Mouse (Mus musculus) lung, postnatal 0 days (tissue): ENCODE results near the gene Srebf2. TPM values are rescaled to one million over a fixed set of nuclear protein-coding genes. Genes with fewer than 3 reads are reported as not detected.

Experiments used
- ATAC-seq: fragments of 200-750 bp; cut with Nextera tagmentation; 2 replicates; pipeline ENCODE4 v1.8.0; 2017; ENCODE audit warnings: moderate library complexity
- DNase-seq: peaks from one replicate; pipeline ENCODE4 v3.0.0-alpha.2; 2016; ENCODE audit warnings: low spot score
- H3K27ac ChIP-seq: fragments of 300-500 bp; sonication (generic); 2 replicates; pipeline ENCODE4 v1.5.1; 2014; ENCODE audit warnings: antibody characterized with exemption, mild to moderate bottlenecking, low read length, mixed read lengths
- H3K27me3 ChIP-seq: fragments of 300-500 bp; sonication (generic); replicated peaks from 2 replicates; pipeline ENCODE4 v1.6.1; 2014; ENCODE audit warnings: low read length, mixed read lengths; ENCODE audit not compliant: insufficient read depth
- H3K36me3 ChIP-seq: fragments of 300-500 bp; sonication (generic); 2 replicates; pipeline ENCODE4 v1.6.1; 2014; ENCODE audit warnings: low read length, mixed read lengths; ENCODE audit not compliant: insufficient read depth
- H3K4me1 ChIP-seq: fragments of 300-500 bp; sonication (generic); 2 replicates; pipeline ENCODE4 v1.6.1; 2014; ENCODE audit warnings: antibody characterized with exemption, low read depth, low read length, mixed read lengths; ENCODE audit not compliant: insufficient read depth
- H3K4me2 ChIP-seq: fragments of 300-500 bp; sonication (generic); replicated peaks from 2 replicates; pipeline ENCODE4 v1.6.1; 2014; ENCODE audit warnings: low read depth, mild to moderate bottlenecking, low read length, moderate library complexity, mixed read lengths
- H3K4me3 ChIP-seq: fragments of 300-500 bp; sonication (generic); 2 replicates; pipeline ENCODE4 v1.5.1; 2014; ENCODE audit warnings: low read depth, low read length
- H3K9ac ChIP-seq: fragments of 300-500 bp; sonication (generic); replicated peaks from 2 replicates; pipeline ENCODE4 v1.6.1; 2014; ENCODE audit warnings: low read depth, mild to moderate bottlenecking
- H3K9me3 ChIP-seq: fragments of 300-500 bp; sonication (generic); 2 replicates; pipeline ENCODE4 v1.6.1; 2016; ENCODE audit warnings: low read length, mixed read lengths
- CTCF ChIP-seq: IDR thresholded peaks from 2 replicates; pipeline ENCODE4 v1.5.1; 2016; ENCODE audit warnings: antibody characterized with exemption, mild to moderate bottlenecking
- EP300 ChIP-seq: IDR thresholded peaks from 2 replicates; pipeline ENCODE4 v1.6.1; 2016; ENCODE audit warnings: antibody characterized with exemption, mild to moderate bottlenecking, control low read depth
- WGBS: fragments of 180-500 bp; shearing (Covaris S2); extraction: QIAGEN DNeasy Blood & Tissue Kit; methylation state at CpG from one replicate; pipeline ENCODE4 v1.1.7; 2014; 5-methylcytosine and 5-hydroxymethylcytosine counted together
- polyA plus RNA-seq: library from polyadenylated mRNA; unstranded; fragments of >200 nt; fragmentation: Nextera tagmentation; extraction: Ambion mirVana; gene quantifications from 2 replicates; pipeline ENCODE4 v1.2.1, GENCODE M21; 2015

Srebf2 gene
- polyA plus RNA-seq, 1 experiment from 2014 or later = 115 TPM

DNA sequence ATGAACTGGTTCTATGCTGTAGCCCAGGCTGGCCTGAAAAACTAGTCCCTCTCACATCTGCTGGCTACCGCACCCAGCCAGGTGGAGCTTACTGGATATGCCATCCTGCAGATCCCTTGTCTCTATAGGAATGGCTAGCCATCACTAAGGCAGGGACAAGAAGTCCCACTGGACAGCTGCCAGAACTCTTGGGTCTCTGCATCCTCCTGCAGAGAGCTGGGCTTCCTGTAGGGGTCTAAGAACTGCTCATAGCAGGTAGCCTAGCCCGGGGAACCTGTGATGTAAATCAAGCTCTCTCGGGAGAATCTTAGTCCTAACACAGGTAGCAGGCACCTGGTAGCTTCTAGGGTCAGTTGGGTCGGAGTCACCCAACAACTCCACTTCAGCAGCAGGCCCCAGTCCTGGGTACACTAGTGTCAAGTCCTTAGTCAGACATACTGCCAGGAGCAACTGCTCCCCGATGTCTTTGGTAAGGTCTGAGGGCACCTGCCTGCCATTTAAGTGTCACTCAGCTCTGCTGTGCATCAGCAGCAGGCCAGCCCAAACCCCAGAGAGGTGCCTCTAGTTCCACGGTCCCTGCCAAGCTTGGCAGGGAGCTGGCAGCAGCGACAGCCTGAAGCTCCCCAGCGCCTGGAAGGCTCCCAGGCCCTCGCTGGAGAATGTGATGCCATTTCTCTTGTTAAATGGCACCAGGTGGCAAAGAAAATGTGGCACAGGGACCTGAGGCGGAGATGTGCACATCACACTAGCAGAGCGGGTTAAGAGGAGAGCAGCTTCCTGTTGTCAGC is 84.8 kb downstream of the Srebf2 start:
- Histone ChIP-seq H3K9ac (no peak overlapping the region), H3K27me3 (no peaks in the 10 kb centered on the region), H3K4me2 (no peak overlapping the region), H3K9me3 (no peaks in the 10 kb centered on the region), H3K4me1 (no peaks in the 10 kb centered on the region), H3K36me3 (no peaks in the 10 kb centered on the region), H3K27ac (no peak overlapping the region), H3K4me3 (no peak overlapping the region)
- 60% methylated on average over 11 of the region's 11 CpGs for WGBS
- TF ChIP-seq EP300 (no peak), CTCF (no peak)
- ATAC-seq (no peak), DNase-seq (no peak)

DNA sequence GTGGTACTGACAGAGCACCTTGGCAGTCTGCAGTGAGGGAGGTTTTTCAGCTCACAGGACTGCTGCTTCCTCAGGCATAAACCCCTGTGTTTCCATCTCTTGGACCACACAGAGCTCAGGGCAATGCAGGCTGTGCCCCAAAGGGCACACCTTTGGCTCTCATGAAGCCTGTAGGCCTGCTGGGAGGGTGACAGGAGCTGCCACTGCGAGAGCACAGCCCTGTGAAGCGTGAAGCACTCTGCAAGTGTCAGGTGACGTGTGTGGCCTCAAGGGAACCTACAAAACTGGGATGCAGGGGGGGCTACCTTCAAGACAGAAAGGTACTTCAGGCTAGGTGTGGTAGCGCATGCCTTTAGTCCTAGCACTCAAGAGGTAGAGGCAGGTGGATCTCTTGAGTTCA is 85.7 kb downstream of the Srebf2 start:
- Histone ChIP-seq H3K4me3 (no peak overlapping the region), H3K4me2 (no peak overlapping the region), H3K36me3 (no peaks in the 10 kb centered on the region), H3K4me1 (no peaks in the 10 kb centered on the region), H3K27ac (no peak overlapping the region), H3K27me3 (no peaks in the 10 kb centered on the region), H3K9me3 (no peaks in the 10 kb centered on the region), H3K9ac (no peak overlapping the region)
- DNase-seq (no peak), ATAC-seq (no peak)
- no peak for TF ChIP-seq CTCF
- WGBS = 56% methylated on average over 4 of the region's 4 CpGs

DNA sequence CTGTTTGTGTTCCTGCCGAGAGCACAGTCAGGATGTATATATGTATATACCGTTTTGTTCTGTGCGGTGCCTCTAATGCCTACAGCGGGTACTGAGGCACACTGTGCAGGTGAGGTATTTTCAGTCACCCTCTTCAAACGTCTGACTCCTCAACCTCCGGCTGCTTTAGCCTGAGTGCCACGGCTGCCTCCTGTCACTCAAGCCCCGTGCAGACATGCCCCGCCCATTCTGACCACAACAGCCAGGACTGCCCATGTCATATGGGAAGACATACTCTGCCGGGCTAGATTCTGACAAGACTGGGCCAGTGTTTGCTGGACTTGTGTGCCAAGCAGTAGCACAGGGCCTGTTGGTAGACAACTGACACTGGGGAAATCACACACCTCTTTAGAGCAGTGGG is 88.7 kb downstream of the Srebf2 start:
- peak; percentile 44 for ATAC-seq

DNA sequence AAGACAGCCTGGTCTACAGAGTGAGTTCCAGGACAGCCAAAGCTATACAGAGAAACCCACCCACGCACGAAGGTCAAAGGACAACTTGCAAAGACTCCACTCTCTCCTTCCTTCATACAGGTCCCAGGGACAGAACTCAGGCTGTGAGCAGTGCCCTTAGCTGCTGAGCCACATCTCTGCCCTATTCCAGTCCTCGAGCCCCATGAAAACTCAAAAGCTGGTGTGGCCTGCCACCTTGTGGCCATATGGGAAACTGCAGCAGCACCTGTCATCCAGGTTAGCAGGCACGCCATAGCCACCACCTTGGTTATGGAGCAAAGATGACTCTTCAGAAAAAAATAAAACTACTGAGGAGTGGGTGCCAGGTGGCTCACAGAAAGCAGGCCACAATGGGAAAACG is 89.6 kb downstream of the Srebf2 start:
- H3K9ac ChIP-seq = no peak overlapping the region
- H3K9me3 ChIP-seq = no peaks in the 10 kb centered on the region
- DNase-seq (peak; percentile 80), ATAC-seq (peak; percentile 70)
- H3K27ac ChIP-seq = no peak overlapping the region
- no peaks in the 10 kb centered on the region for H3K27me3 ChIP-seq
- no peaks in the 10 kb centered on the region for H3K4me1 ChIP-seq
- TF ChIP-seq EP300 (no peak), CTCF (peak; percentile 99)
- no peaks in the 10 kb centered on the region for H3K36me3 ChIP-seq
- H3K4me3 ChIP-seq = no peak overlapping the region
- no peak overlapping the region for H3K4me2 ChIP-seq
- 9% methylated on average over 5 of the region's 5 CpGs for WGBS

More for the DNA sequence above, 88.7 kb downstream of the Srebf2 start:
- Histone ChIP-seq H3K4me2 (no peak overlapping the region), H3K4me3 (no peak overlapping the region), H3K27ac (no peak overlapping the region), H3K9ac (no peak overlapping the region), H3K4me1 (no peaks in the 10 kb centered on the region), H3K36me3 (no peaks in the 10 kb centered on the region), H3K27me3 (no peaks in the 10 kb centered on the region), H3K9me3 (no peaks in the 10 kb centered on the region)
- peak; percentile 21 for DNase-seq
- TF ChIP-seq EP300 (no peak), CTCF (no peak)
- 44% methylated on average over 10 of the region's 10 CpGs for WGBS

DNA sequence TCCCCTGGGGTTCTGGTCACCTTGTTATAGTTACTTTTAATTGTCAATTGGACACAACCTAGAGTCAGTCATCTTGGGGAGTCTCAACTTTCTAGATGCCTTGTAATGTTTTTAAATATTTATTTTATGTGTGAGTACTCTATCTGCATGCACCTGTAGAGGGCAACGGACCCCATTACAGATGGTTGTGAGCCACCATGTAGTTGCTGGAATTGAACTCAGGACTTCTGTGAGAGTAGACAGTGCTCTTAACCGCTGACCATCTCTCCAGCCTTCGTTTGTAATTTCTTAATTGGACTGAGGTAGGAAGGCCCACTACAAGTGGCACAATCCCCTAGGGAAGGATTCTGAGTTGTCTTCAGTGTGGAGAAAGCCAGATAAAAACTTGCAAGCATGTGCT is 96.3 kb downstream of the Srebf2 start:
- TF ChIP-seq EP300 (no peak), CTCF (no peak)
- no peaks in the 10 kb centered on the region for H3K9me3 ChIP-seq
- H3K9ac ChIP-seq = no peak overlapping the region
- H3K4me2 ChIP-seq = peak overlapping the region; percentile 81
- no peak for ATAC-seq
- no peak overlapping the region for H3K27ac ChIP-seq
- H3K27me3 ChIP-seq = no peaks in the 10 kb centered on the region
- H3K4me1 ChIP-seq = peaks cover 5% of the 10 kb centered on the region; the same call in 1 of the 2 replicates
- H3K4me3 ChIP-seq = peak overlapping the region; percentile 69; the same call in 1 of the 2 replicates
- no peak for DNase-seq
- no peaks in the 10 kb centered on the region for H3K36me3 ChIP-seq
- 64% methylated on average over 3 of the region's 3 CpGs for WGBS

DNA sequence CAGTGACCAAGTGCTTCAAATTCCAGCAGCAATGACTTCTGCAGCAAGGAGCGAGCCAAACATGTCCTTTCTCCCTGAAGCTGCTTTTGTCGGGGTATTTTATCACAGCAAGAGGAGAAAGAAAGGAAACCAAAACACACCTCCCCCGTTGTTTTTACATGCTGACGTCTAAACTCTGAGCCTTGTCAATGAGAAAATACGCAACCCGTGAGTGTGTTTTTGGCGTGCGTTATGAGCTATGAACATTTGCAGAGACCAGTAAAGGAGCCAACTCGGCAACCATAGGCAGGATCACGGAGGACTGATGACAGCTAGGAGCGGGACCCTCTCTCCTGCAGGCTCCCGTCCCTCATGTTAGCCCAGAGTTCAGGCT is 96.7 kb downstream of the Srebf2 start:
- 0 out of 2 replicates have a peak overlapping the region, but pooled peaks have one; percentile 23 for H3K9ac ChIP-seq
- H3K27ac ChIP-seq = no peak overlapping the region
- TF ChIP-seq EP300 (no peak), CTCF (no peak)
- WGBS = 1% methylated on average over 12 of the region's 12 CpGs
- H3K9me3 ChIP-seq = no peaks in the 10 kb centered on the region
- H3K4me2 ChIP-seq = peak overlapping the region; percentile 81
- H3K4me3 ChIP-seq = peak overlapping the region; percentile 69
- no peak for DNase-seq
- H3K4me1 ChIP-seq = peaks cover 5% of the 10 kb centered on the region; the same call in 1 of the 2 replicates
- no peaks in the 10 kb centered on the region for H3K36me3 ChIP-seq
- no peaks in the 10 kb centered on the region for H3K27me3 ChIP-seq
- no peak for ATAC-seq
